Mouse (Mus musculus): ENCODE data around the gene Cxcr4. TPM values are rescaled to one million over a fixed set of nuclear protein-coding genes. Genes with fewer than 3 reads are reported as not detected.
"Not testable (repeated sequence)": the region's sequence is repeated elsewhere in the genome, so short reads cannot be mapped to it uniquely, and the experiment has no call there.

Cxcr4 gene
- total RNA-seq, 2 experiments from 2014 or later, result 20.4 to 24.2 TPM

- no peak for DNase-seq (ENCODE audit: low spot score in 2 of 2)
These were observed 8.5 kb upstream of the Cxcr4 start for GRCm38 (mm10) chr1:128600549-128600948.

GRCm38 (mm10) chr1:128597209-128597782 lies 5.2 kb upstream of the Cxcr4 start:
- no peak for DNase-seq (ENCODE audit: low spot score in 2 of 2)

GRCm38 (mm10) chr1:128595528-128595927 lies 3.4 kb upstream of the Cxcr4 start:
- DNase-seq (ENCODE audit: low spot score in 2 of 2), result no peak

- DNase-seq (ENCODE audit: low spot score in 2 of 2), result no peak
These were observed 3.0 kb upstream of the Cxcr4 start for GRCm38 (mm10) chr1:128595105-128595420.

GRCm38 (mm10) chr1:128594353-128595104 lies 2.4 kb upstream of the Cxcr4 start:
- DNase-seq (ENCODE audit: low spot score in 2 of 2), result no peak

GRCm38 (mm10) chr1:128592961-128593501 lies 938 bp upstream of the Cxcr4 start:
- DNase-seq (ENCODE audit: low spot score in 2 of 2), result peak; percentile 21 to 38

- DNase-seq (ENCODE audit: low spot score in 2 of 2), result peak in 1 of 2 experiments; percentile 50
These were observed 327 bp downstream of the Cxcr4 start for GRCm38 (mm10) chr1:128591721-128592210.

GRCm38 (mm10) chr1:128590816-128591720 lies 1.0 kb downstream of the Cxcr4 start:
- peak; percentile 22 to 57 for DNase-seq (ENCODE audit: low spot score in 2 of 2)

- no peak for DNase-seq (ENCODE audit: low spot score in 2 of 2)
These were observed 2.1 kb downstream of the Cxcr4 start for GRCm38 (mm10) chr1:128590011-128590410.

- DNase-seq (ENCODE audit: low spot score in 2 of 2), result no peak
These were observed 2.6 kb downstream of the Cxcr4 start for GRCm38 (mm10) chr1:128589488-128589887.

GRCm38 (mm10) chr1:128588337-128588736 lies 3.8 kb downstream of the Cxcr4 start:
- DNase-seq (ENCODE audit: low spot score in 2 of 2), result no peak

GRCm38 (mm10) chr1:128586928-128587780 lies 4.9 kb downstream of the Cxcr4 start:
- no peak for DNase-seq (ENCODE audit: low spot score in 2 of 2)

- DNase-seq (ENCODE audit: low spot score in 2 of 2), result no peak
These were observed 5.7 kb downstream of the Cxcr4 start for GRCm38 (mm10) chr1:128586162-128586927.

- DNase-seq (ENCODE audit: low spot score in 2 of 2), result no peak
These were observed 6.5 kb downstream of the Cxcr4 start for GRCm38 (mm10) chr1:128585396-128586161.

GRCm38 (mm10) chr1:128584716-128585115 lies 7.4 kb downstream of the Cxcr4 start:
- DNase-seq (ENCODE audit: low spot score in 2 of 2), result not testable (repeated sequence)

- DNase-seq (ENCODE audit: low spot score in 2 of 2), result no peak
These were observed 8.7 kb downstream of the Cxcr4 start for GRCm38 (mm10) chr1:128583279-128583872.

- DNase-seq (ENCODE audit: low spot score in 2 of 2), result no peak
These were observed 11.8 kb downstream of the Cxcr4 start for GRCm38 (mm10) chr1:128580321-128580720.

GRCm38 (mm10) chr1:128578454-128578853 lies 13.6 kb downstream of the Cxcr4 start:
- no peak for DNase-seq (ENCODE audit: low spot score in 2 of 2)

- DNase-seq (ENCODE audit: low spot score in 2 of 2), result no peak
These were observed 17.0 kb downstream of the Cxcr4 start for GRCm38 (mm10) chr1:128575096-128575495.

Measured in gastrocnemius, postnatal 4 days (tissue).